Mouse (Mus musculus): ENCODE results near the gene Fancc. TPM values are rescaled to one million over a fixed set of nuclear protein-coding genes. Genes with fewer than 3 reads are reported as not detected.

Gene Fancc
- polyA plus RNA-seq, 1 experiment from 2014 or later, result 23.7 TPM

GRCm38 (mm10) chr13:63534981-63535380 lies 37.9 kb upstream of the Fancc start:
- peaks cover 60% of the 10 kb centered on the region for H3K36me3 ChIP-seq (ENCODE audit: control insufficient read depth, insufficient read depth, low read length)
- peaks cover 5% of the 10 kb centered on the region for H3K4me1 ChIP-seq (ENCODE audit: control insufficient read depth, insufficient read depth, low read length)
- ATAC-seq (ENCODE audit: low FRiP score), result no peak
- H3K4me2 ChIP-seq, result no peak overlapping the region
- H3K27me3 ChIP-seq (ENCODE audit: control insufficient read depth, insufficient read depth, low read length), result no peaks in the 10 kb centered on the region
- DNase-seq (ENCODE audit: low spot score, missing footprints), result no peak
- 82% methylated on average over 4 of the region's 4 CpGs for WGBS
- H3K9ac ChIP-seq (ENCODE audit: low read length), result no peak overlapping the region
- H3K9me3 ChIP-seq (ENCODE audit: control insufficient read depth, low read length), result no peaks in the 10 kb centered on the region
- no peak overlapping the region for H3K27ac ChIP-seq (ENCODE audit: low read depth, low read length)
- no peak overlapping the region for H3K4me3 ChIP-seq (ENCODE audit: low read depth, low read length)

GRCm38 (mm10) chr13:63530857-63531256 lies 33.8 kb upstream of the Fancc start:
- peaks cover 21% of the 10 kb centered on the region for H3K4me1 ChIP-seq (ENCODE audit: control insufficient read depth, insufficient read depth, low read length)
- H3K9me3 ChIP-seq (ENCODE audit: control insufficient read depth, low read length), result no peaks in the 10 kb centered on the region
- no peak overlapping the region for H3K4me2 ChIP-seq
- H3K9ac ChIP-seq (ENCODE audit: low read length), result no peak overlapping the region
- H3K36me3 ChIP-seq (ENCODE audit: control insufficient read depth, insufficient read depth, low read length), result peaks cover 37% of the 10 kb centered on the region
- no peak overlapping the region for H3K27ac ChIP-seq (ENCODE audit: low read depth, low read length)
- no peaks in the 10 kb centered on the region for H3K27me3 ChIP-seq (ENCODE audit: control insufficient read depth, insufficient read depth, low read length)
- WGBS, result 81% methylated on average over 9 of the region's 9 CpGs
- no peak for ATAC-seq (ENCODE audit: low FRiP score)
- H3K4me3 ChIP-seq (ENCODE audit: low read depth, low read length), result no peak overlapping the region
- DNase-seq (ENCODE audit: low spot score, missing footprints), result no peak

GRCm38 (mm10) chr13:63530371-63530764 lies 33.3 kb upstream of the Fancc start:
- peaks cover 21% of the 10 kb centered on the region for H3K4me1 ChIP-seq (ENCODE audit: control insufficient read depth, insufficient read depth, low read length)
- H3K9me3 ChIP-seq (ENCODE audit: control insufficient read depth, low read length), result no peaks in the 10 kb centered on the region

GRCm38 (mm10) chr13:63529602-63530370 lies 32.7 kb upstream of the Fancc start:
- ATAC-seq (ENCODE audit: low FRiP score) (no peak), DNase-seq (ENCODE audit: low spot score, missing footprints) (no peak)
- H3K9ac ChIP-seq (ENCODE audit: low read length), result no peak overlapping the region
- peaks cover 35% of the 10 kb centered on the region for H3K36me3 ChIP-seq (ENCODE audit: control insufficient read depth, insufficient read depth, low read length)
- H3K9me3 ChIP-seq (ENCODE audit: control insufficient read depth, low read length), result no peaks in the 10 kb centered on the region
- 58% methylated on average over 3 of the region's 3 CpGs for WGBS
- no peak overlapping the region for H3K4me3 ChIP-seq (ENCODE audit: low read depth, low read length)
- no peak overlapping the region for H3K27ac ChIP-seq (ENCODE audit: low read depth, low read length)
- H3K27me3 ChIP-seq (ENCODE audit: control insufficient read depth, insufficient read depth, low read length), result no peaks in the 10 kb centered on the region
- no peak overlapping the region for H3K4me2 ChIP-seq
- H3K4me1 ChIP-seq (ENCODE audit: control insufficient read depth, insufficient read depth, low read length), result peaks cover 21% of the 10 kb centered on the region

More at GRCm38 (mm10) chr13:63530371-63530764, 33.3 kb upstream of the Fancc start:
- Histone ChIP-seq H3K9ac (ENCODE audit: low read length) (no peak overlapping the region), H3K4me2 (no peak overlapping the region), H3K36me3 (ENCODE audit: control insufficient read depth, insufficient read depth, low read length) (peaks cover 36% of the 10 kb centered on the region), H3K27ac (ENCODE audit: low read depth, low read length) (no peak overlapping the region), H3K27me3 (ENCODE audit: control insufficient read depth, insufficient read depth, low read length) (no peaks in the 10 kb centered on the region), H3K4me3 (ENCODE audit: low read depth, low read length) (no peak overlapping the region)
- 37% methylated on average over 3 of the region's 3 CpGs for WGBS
- ATAC-seq (ENCODE audit: low FRiP score), result no peak
- DNase-seq (ENCODE audit: low spot score, missing footprints), result no peak

GRCm38 (mm10) chr13:63528852-63529251 lies 31.8 kb upstream of the Fancc start:
- Histone ChIP-seq H3K4me1 (ENCODE audit: control insufficient read depth, insufficient read depth, low read length) (peaks cover 21% of the 10 kb centered on the region), H3K27ac (ENCODE audit: low read depth, low read length) (0 out of 2 replicates have a peak overlapping the region, but pooled peaks have one; percentile 9), H3K9ac (ENCODE audit: low read length) (peak overlapping the region; percentile 41; the same call in 1 of the 2 replicates), H3K36me3 (ENCODE audit: control insufficient read depth, insufficient read depth, low read length) (peaks cover 36% of the 10 kb centered on the region), H3K27me3 (ENCODE audit: control insufficient read depth, insufficient read depth, low read length) (no peaks in the 10 kb centered on the region), H3K4me3 (ENCODE audit: low read depth, low read length) (no peak overlapping the region), H3K9me3 (ENCODE audit: control insufficient read depth, low read length) (no peaks in the 10 kb centered on the region), H3K4me2 (no peak overlapping the region)
- ATAC-seq (ENCODE audit: low FRiP score) (peak; percentile 34), DNase-seq (ENCODE audit: low spot score, missing footprints) (no peak)
- 6% methylated on average over 2 of the region's 2 CpGs for WGBS

GRCm38 (mm10) chr13:63528164-63528675 lies 31.1 kb upstream of the Fancc start:
- no peak overlapping the region for H3K4me3 ChIP-seq (ENCODE audit: low read depth, low read length)

GRCm38 (mm10) chr13:63525571-63526197 lies 28.6 kb upstream of the Fancc start:
- Histone ChIP-seq H3K4me1 (ENCODE audit: control insufficient read depth, insufficient read depth, low read length) (peaks cover 21% of the 10 kb centered on the region), H3K27me3 (ENCODE audit: control insufficient read depth, insufficient read depth, low read length) (no peaks in the 10 kb centered on the region), H3K9ac (ENCODE audit: low read length) (no peak overlapping the region), H3K27ac (ENCODE audit: low read depth, low read length) (no peak overlapping the region), H3K36me3 (ENCODE audit: control insufficient read depth, insufficient read depth, low read length) (peaks cover 23% of the 10 kb centered on the region), H3K4me3 (ENCODE audit: low read depth, low read length) (no peak overlapping the region), H3K9me3 (ENCODE audit: control insufficient read depth, low read length) (no peaks in the 10 kb centered on the region), H3K4me2 (no peak overlapping the region)
- ATAC-seq (ENCODE audit: low FRiP score) (no peak), DNase-seq (ENCODE audit: low spot score, missing footprints) (no peak)
- WGBS, result 84% methylated on average over 11 of the region's 11 CpGs

More at GRCm38 (mm10) chr13:63528164-63528675, 31.1 kb upstream of the Fancc start:
- H3K27ac ChIP-seq (ENCODE audit: low read depth, low read length), result 0 out of 2 replicates have a peak overlapping the region, but pooled peaks have one; percentile 9
- H3K9me3 ChIP-seq (ENCODE audit: control insufficient read depth, low read length), result no peaks in the 10 kb centered on the region
- 6% methylated on average over 5 of the region's 5 CpGs for WGBS
- H3K9ac ChIP-seq (ENCODE audit: low read length), result peak overlapping the region; percentile 41; the same call in 1 of the 2 replicates
- H3K36me3 ChIP-seq (ENCODE audit: control insufficient read depth, insufficient read depth, low read length), result peaks cover 33% of the 10 kb centered on the region
- H3K4me1 ChIP-seq (ENCODE audit: control insufficient read depth, insufficient read depth, low read length), result peaks cover 21% of the 10 kb centered on the region
- H3K4me2 ChIP-seq, result peak overlapping the region; percentile 11; the same call in 1 of the 2 replicates
- DNase-seq (ENCODE audit: low spot score, missing footprints) (no peak), ATAC-seq (ENCODE audit: low FRiP score) (peak; percentile 68)
- H3K27me3 ChIP-seq (ENCODE audit: control insufficient read depth, insufficient read depth, low read length), result no peaks in the 10 kb centered on the region

- no peak overlapping the region for H3K27ac ChIP-seq (ENCODE audit: low read depth, low read length)
- no peak overlapping the region for H3K4me3 ChIP-seq (ENCODE audit: low read depth, low read length)
- peaks cover 28% of the 10 kb centered on the region for H3K36me3 ChIP-seq (ENCODE audit: control insufficient read depth, insufficient read depth, low read length)
- no peak overlapping the region for H3K9ac ChIP-seq (ENCODE audit: low read length)
- no peaks in the 10 kb centered on the region for H3K9me3 ChIP-seq (ENCODE audit: control insufficient read depth, low read length)
- H3K4me1 ChIP-seq (ENCODE audit: control insufficient read depth, insufficient read depth, low read length), result peaks cover 16% of the 10 kb centered on the region
- 73% methylated on average over 25 of the region's 25 CpGs for WGBS
- H3K4me2 ChIP-seq, result no peak overlapping the region
- ATAC-seq (ENCODE audit: low FRiP score) (no peak), DNase-seq (ENCODE audit: low spot score, missing footprints) (no peak)
- H3K27me3 ChIP-seq (ENCODE audit: control insufficient read depth, insufficient read depth, low read length), result no peaks in the 10 kb centered on the region
Observed at GRCm38 (mm10) chr13:63524608-63525570, 27.8 kb upstream of the Fancc start.

All from midbrain, embryonic 11.5 days (tissue).